Mouse (Mus musculus) cerebellum, adult 9-10 months (tissue): ENCODE measurements around the gene Tvp23a.
A peak's percentile ranks its signal among the peaks of the same experiment; 100 is the strongest.

Source experiments
- DNase-seq: peaks from one replicate; pipeline ENCODE4 v3.0.0; 2022

Gene Tvp23a

GRCm38 (mm10) chr16:10388634-10389365, 58.4 kb downstream of the Tvp23a start:
- no peak for DNase-seq

GRCm38 (mm10) chr16:10385261-10385660, 61.9 kb downstream of the Tvp23a start:
- DNase-seq, result no peak

DNA sequence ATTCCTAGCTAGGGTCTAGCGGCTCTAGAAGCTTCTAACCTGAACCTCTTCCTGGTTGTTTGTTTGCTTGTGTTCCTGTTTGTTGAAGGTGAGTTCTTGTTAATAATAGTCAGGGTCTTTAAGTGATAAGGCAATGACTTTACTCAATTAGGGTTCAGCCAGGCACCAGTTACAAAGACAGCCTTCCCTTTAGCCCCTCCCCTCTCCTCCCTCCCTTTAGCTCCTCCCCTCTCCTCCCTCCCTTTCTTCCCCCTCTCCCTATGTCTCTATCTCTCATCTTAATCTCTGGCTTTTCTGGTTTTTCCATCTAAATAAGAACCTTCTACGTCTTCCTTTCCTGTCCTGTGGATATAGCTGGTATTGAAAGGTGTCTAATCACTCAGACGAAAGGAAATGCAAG, 62.6 kb downstream of the Tvp23a start:
- no peak for DNase-seq

DNA sequence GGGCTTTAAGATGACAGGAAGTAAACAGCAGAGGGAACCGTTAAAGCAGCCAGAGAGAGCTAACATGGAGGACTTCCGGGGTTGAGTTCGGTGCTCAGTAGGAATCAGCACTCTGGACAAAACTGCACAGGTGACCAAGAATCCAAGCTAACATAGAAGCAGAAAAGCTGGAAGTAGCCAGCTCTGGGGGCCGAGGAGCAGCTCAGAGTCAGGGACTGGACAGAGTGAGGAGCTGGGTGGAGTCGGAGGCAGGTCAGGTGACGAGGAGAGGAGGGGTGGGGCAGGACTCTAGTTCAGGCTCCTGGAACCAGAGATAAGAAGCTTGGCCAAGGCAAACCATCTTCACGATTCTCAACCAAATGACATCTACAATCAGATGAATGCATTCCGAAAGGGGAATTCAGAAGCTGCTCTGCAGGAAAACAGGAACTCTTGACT, 63.1 kb downstream of the Tvp23a start:
- no peak for DNase-seq

- DNase-seq, result no peak
Measured at GRCm38 (mm10) chr16:10379531-10379930, 67.6 kb downstream of the Tvp23a start.

DNA sequence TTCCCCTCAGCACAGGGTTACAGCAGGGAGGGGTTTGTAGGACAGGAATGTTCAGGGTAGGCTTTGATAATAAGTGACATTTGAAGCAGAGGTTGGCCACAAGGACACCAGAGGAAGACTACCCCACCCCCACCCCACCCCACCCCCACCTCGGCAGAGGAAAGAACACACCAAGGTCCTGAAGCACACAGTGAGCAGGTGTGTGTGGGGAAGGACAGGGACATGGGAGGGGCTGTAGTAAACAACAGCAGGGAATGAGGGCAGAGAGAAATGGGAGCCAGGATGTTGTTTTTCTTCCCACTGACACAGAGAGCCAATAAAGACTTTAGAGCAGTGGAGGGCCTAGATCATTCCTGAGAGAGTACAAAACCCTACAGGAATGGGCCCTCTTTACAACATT, 69.9 kb downstream of the Tvp23a start:
- DNase-seq, result no peak

DNA sequence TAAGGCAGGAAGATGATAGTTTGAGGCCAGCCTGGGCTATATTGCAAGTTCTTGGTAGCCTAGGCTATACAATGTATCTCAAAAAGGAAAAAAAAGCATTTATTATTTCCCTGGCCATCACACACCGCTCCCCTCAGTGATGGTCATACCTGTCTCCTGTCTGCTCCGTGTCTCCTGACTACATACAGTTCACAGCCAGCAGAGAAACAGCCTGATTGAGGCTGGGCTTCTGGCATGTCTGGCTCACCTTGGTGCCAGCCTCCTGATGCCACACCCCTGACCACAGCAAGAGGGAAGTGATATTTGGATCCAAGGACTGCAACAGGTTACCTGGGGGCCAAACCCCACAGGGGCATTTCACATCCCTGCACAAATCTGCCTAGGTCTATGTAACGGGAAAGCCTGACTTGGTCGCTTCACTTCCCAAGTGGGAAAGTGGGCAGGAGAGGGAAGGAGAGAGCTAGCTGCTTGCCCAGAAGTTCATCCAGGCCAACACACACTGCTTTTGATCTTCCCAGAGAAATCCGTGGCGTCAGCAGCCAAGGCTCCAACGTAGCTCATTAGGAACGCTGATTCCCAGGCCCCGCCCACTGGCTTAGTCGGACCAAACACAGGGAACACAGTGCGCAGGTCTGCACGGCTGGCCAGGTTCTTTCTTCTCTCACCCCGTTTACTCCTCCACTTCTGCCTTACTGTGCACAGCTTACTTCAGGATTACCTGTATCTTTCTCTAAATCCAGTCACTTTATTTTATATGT, 72.7 kb downstream of the Tvp23a start:
- no peak for DNase-seq

- peak; percentile 8 for DNase-seq
Measured at GRCm38 (mm10) chr16:10372372-10372771, 74.8 kb downstream of the Tvp23a start.
